Mouse (Mus musculus) fibroblast of lung, adult 2 months (primary cell): ENCODE results near the gene Polk.
A peak's percentile ranks its signal among the peaks of the same experiment; 100 is the strongest.

Source experiments
- DNase-seq: peaks from one replicate; pipeline ENCODE4 v3.0.0-alpha.2; 2011; ENCODE audit warnings: low read depth

Gene Polk

DNA sequence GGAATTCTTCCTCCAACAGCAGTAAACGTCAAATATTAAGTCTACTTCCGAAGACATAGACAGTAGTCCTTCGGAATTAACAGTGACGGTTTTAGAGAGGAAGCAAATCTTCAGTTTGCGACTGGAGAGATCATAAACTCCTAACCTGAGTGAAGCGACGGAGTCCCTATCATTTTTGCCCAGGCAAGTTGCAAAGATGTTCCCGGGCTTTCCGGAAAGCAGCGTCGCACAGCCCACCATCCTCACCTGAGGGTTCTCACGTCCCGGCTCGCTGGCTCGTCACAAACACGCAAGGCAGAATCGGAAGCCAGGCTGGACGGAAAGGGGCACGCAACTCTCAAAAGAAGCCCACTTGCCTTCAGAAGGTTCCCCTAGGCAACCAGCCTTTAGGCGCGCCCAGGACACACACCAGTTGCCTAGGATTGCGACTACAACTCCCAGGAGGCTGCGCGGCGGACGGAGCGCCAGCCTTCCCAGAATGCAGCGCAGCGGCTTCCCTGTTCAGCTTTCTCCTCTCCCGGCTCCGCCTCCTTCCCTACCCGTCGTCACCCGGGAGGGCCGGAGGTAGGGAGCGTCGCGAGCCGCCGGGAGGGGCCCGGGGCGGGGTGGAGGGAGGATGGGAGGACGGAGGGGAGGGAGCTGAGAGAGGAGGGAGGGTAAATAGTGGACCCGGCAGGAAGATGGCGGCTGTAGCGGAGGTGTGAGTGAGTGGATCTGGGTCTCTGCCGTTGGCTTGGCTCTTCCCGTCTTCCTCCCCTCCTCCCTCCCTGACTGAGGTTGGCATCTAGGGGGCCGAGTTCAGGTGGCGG is at the start of gene Polk, which contains the start of gene Col4a3bp:
Gene Polk, minus strand, starts transcription at position 499 of the 809 bp plus-strand sequence.
Gene Col4a3bp, plus strand, starts transcription at position 538 of the 809 bp plus-strand sequence.
- peak; percentile 97 for DNase-seq

DNA sequence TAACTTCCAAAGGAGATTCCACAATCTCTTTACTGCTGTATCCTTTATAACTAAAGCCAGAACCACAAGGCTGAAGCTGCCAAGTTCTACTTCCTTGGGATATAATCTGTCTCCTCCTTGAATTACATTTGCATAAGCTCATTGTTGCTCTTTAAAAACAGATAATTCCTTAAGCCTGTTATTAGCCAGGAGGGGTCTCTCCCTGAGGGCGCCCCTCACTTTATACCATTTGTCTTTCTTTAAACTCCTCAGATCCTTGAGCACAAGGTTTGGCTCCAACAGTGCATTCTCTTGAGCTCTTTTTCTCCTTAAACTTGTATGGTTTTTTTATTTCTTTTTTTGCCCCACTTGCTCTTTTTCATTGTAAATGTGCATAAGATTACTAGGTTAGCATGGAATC is 46.3 kb upstream of the Polk start:
- DNase-seq = no peak

DNA sequence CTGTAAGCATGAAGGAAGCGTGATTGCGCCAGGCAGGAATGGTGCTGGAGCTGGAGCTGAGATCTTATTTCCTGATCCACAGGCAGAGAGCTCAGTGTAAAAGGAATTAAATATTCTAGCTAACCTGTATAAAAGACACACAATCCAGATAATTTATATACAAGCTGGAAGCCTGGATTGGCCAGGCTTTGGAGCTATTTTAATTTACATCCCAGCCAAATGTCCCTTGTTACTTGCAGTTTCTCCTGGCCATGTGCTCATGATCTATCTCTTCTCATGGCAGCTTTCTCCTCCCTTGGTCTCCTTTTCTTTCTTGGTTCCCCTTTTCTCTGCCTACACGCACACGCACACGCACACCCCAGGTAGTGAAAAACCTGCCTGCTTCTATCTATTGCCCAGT is 44.2 kb upstream of the Polk start:
- DNase-seq = no peak

DNA sequence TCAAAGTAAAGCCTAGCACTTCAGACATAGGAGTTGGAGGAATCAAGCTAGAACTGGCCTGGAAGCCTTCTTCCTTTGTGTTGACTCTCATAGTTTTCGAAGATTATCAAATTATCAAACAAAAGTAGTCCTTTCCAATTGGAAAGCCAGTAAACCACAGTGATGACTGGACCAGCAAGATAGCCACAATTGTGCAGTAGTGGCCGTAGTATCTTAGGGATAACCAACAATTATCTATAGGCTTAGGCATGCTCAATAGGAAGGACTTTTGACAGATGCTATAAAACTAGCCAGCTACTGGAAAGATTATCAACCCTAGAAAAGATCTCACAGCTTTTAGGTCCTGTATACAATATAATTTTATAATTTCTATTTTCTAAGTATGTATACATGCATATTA is 41.8 kb upstream of the Polk start:
- DNase-seq = no peak

DNA sequence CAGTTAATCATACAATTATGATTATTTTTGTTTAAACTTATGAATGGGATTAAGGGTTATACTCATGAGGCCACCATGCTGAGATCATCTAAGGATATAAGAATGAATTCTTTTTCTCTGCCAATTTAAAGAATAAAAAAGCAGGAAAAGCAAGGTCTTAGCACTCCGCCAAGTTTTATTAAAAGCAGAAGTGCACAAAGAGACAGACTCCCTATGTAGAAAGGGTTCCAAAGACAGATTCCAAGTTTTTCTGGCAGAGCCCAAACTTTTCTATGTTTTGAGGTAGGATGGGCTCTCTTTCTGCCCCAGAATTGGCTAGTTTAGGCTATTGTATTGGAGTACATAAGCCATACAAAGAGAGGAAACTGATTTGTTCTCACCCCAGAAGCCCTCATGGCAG is 37.6 kb upstream of the Polk start:
- DNase-seq = no peak

DNA sequence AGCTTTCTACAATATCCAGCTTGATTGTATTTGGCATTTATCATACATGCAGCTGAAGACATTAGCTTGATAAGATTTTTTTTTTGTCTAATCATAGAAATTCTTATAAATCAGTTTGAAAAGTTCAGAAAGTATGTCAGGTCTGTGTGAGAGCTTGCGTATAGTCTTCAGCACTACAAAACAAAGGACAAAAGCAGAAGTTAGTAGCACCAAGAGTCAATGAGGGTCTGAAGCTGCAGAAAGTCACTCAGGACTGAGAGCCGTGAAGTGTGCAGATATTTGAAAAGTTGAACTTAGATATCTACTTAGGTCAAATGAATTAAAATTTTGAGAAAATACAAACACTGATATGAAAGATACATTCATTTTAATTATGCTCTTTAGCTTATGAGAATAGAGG is 36.7 kb upstream of the Polk start:
- DNase-seq = no peak

DNA sequence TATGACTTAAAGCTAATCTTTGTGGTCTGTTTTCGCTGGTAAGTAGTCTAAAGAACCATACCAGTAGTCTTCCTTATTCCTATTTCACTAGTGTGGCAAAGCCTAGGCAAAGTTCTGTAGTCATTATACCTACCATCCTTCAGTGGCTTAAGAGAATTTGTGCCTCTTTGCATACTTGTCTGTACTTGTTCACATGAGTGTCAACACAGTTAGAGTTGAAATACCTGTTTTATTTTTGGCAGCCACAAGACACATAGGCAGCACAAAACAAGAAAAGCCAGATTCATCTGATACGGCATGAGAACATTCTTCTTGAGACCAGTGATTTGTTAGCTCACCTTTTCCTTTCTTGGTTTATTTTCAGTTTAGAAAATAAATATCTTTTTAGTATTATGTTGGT is 31.8 kb upstream of the Polk start:
- no peak for DNase-seq

DNA sequence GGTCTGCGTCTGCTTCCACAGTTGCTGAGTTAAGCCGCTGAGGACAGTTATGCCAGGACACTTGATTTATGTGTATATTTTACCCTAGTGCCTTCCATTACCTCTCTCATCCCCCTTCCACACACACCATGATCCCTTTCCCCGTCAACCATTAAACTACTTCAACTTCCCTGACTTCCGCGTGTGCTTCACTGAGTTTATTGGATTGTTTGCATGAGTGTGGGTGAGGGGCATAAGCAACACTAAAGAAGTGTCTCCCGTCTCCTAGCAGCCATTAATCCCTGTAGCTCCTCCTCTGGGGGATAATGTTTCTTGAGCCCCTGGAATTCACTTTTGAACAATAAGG is 28.6 kb upstream of the Polk start:
- no peak for DNase-seq

DNA sequence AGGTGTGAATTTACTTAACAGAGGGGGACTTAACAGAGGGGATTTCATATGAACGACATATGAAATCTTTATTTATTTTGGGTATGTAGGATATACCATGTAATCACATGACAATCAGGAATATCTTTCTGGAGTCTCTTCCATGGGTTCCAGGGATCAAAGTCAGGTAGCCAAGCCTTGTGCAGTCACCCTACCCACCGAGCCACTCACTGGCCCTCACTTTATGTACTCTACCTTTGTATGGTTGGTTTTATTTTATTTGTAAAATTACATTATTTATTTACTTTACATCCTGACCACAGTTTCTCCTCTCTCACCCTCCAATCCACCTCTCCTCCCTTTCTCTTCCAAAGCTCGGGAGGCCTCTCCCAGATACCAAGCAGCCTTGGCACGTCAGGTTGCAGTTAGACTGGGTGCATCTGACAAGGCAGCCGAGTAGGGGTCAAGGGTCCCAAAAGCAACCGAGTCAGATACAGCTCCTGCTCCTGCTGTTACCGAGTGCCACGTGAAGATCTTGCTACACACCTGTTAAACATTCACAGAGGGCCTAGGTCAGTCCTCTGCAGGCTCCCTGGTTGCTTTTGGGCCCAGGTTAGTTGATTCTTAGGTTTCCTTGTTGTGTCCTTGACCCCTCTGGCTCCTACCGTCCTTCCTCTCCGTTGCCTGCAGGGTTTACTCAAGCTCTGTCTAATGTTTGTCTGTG is 28.1 kb upstream of the Polk start:
- no peak for DNase-seq

DNA sequence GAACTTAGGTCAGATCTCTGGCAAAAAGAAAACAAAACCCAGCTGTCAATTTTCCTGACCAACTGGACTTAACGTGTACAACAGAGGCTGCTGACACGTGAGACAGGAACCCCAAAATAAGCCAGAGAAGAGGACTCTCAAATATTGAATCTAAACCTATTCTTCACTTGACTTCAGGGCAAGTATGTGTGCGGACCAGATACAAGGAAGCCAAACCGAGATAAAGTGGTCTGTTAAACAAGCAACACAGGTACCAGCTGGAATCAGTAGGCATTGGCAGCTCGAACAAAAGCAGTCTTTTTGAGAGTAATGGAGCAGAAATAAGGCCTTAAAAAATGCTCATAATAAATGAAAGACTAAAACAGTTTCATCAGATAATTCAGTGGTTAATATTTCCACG is 25.6 kb upstream of the Polk start:
- DNase-seq = no peak

DNA sequence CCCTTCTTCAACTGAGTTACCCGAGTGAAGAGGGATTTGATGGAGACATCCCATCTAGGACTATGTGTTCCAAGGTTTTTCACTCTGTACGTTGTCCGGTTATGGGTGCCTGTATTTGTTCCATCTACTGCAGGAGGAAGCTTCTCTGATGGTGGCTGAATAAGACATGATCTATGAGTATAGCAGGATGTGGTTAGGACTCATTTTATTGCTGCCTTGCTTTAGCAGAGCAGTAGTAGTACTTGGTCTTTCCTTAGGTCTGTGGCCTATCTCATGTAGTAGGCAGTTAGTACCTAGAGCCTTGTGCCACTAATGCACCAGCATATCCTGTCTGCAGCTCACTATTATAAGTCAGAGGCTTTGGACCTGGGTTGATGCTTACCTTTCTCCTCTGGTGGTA is 12.7 kb upstream of the Polk start:
- no peak for DNase-seq

DNA sequence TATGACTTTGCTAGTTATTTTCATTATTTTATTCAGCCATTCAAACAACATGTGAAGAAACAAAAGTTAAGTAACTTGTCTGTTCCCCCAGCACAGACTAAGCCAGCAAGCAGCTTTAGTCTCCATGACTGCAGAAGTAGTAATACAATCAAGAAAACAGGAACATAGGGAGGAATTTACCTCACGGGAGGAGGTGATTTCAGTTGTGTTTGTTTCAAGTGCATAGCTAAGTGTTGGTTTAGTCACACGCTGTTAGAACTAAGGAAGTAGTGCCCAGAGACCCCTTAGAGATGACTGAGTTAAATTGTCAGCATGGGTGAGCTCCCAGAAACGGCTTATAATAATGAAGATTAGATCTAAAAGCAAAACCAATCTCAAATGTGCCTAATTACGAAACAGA is 5.6 kb upstream of the Polk start:
- DNase-seq = no peak

DNA sequence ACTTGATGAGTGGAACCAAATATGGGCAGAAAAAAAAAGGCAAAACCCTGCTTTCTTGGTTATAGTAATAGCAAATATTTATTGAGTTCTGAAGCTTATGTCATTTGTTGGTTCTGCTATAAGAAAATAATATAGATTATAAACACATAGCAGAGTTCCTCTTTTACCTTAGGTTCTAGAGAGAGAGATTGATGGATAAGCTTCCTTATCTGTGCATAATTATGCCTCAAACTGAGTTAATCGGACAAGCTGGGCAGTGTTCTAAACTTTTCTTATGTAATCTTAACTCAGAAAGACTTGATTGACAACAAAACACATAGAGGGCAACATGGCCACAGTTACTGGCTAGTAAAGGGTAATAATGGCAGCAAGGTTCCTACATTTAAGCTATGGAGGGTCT is 4.9 kb upstream of the Polk start:
- DNase-seq = no peak

DNA sequence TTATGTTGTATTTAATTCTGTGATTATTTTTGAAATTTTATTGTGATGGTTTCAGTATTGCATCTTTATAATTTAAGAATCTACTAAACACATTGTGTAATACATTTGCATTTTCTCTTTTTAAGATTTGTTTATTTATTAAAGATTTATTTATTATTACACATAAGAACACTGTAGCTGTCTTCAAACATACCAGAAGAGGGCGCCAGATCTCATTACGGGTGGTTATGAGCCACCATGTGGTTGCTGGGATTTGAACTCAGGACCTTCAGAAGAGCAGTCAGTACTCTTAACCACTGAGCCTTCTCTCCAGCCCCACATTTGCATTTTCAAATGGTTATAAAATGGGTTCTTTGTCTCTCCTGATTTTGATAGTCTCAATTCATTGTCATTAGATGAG is 2.1 kb upstream of the Polk start:
- DNase-seq = no peak

DNA sequence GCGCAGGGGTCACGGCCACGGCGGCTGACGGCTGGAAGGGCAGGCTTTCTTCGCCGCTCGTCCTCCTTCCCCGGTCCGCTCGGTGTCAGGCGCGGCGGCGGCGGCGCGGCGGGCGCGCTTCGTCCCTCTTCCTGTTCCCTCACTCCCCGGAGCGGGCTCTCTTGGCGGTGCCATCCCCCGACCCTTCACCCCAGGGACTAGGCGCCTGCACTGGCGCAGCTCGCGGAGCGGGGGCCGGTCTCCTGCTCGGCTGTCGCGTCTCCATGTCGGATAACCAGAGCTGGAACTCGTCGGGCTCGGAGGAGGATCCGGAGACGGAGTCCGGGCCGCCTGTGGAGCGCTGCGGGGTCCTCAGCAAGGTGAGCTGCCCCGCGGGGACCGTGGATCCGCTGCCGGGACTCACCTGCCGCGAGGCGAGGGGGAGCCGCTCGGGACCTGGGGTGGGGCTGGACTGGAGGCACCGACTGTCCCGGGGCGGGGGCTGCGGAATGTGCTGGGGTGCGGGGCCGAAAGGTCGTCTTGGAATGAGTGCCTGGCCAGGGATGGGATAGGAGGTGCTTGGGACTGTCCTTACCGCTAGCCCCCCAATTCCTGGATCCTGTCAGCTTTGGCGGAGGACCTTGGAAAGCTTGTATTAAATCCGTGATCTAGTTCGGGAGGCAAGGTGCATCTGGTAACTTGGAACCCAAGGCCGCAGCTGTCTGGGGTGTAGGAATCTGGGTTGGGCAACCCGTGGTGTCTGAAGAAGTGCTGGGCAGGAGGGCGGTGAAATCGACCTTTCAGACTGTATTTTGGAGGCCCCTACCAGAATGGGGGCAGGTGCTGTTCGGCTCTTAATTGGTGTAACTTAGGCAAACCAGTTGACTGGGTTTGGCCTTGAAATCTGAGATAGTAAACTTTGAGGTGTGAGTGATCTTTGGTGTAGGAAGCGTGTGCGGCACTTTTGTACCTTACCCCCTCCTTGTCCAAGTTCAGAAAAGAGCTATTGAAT is 817 bp upstream of the Polk start:
- no peak for DNase-seq

DNA sequence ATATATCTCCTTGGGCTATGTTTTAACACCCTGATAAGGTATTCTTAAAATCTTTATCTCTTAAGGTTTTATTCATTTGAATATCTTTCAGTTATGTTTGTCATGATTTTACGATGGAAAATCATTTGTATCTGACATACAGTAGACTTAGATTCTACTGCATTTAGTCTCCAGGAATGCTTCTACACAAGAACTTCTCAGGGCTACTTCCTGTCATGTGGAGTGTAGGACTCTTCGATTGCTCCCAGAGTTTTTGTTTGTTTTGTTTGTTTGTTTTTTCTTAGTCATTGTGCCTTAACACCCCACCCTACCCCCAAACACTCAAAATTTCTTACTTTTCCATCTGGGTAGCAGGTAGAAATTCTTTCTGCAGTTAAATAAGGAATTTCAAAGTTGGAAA is 998 bp downstream of the Polk start:
- DNase-seq = no peak

DNA sequence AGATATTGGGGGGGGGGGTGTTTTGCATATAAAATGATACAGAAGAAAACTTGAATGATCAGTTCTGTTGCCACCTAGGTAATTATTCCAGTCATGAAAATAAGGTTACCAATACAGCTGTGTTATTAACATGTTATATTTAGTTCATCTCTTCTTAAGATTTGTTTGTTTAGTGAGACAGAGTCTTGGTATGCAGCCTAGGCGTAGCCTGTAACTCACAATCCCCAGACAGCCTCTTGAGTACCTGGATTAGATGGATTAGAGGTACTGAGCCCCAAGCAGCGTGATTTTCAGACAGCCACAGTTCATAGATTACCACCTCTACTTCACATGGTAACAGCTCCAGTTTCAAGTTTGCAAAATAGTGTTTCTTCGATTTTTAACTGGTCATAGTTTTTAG is 4.3 kb downstream of the Polk start:
- no peak for DNase-seq

DNA sequence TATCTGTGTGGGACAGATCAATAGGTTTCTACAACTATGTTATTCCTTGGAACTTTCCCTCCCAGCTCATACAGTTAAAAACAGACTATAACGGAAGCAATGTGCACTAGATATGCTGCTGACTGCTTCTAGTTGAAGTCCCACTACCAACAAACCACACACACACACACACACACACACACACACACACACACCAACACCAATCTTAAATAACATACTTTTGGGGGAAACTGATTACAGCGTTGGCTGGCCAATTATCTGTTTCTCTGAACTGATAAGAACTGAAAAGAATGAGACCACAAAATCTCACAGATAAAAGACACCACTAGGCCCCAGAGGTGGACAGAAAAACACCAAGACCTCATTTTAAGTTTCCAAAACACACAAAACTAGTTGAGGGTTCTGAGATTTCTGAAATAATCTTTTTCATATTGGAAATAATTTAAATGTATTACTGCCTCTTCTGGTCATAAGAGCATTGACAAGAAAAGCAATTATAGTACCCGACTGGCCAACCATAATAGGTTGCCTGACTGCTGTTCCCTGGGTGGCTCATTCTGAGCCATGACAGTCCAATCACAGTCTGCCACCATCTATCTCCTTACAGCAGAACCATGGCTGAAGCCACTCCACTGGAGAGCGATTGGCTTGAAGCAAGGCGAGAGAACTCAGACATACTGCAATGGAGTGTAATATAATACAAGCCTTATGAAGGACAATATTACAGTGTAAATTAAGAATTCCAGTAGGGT is 5.4 kb downstream of the Polk start:
- DNase-seq = no peak

DNA sequence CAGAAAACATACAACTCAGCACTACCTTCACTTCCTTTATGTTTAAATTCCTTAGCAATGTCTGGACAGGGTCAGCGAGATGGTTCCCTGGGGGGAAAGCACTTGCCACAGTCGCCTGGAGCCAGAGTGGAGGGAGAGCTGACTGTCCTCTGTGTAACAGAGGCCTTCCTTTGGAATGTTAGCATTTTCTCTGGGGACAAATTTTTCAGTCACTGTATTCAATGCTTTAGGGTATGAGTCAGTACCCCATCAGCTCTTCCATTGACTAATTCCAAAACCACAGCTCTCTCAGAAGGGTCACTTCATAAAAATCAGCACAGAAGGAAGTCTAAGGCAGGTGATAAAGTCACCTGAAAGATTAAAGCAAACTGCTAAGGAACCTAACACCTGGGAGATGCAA is 8.6 kb downstream of the Polk start:
- DNase-seq = no peak

DNA sequence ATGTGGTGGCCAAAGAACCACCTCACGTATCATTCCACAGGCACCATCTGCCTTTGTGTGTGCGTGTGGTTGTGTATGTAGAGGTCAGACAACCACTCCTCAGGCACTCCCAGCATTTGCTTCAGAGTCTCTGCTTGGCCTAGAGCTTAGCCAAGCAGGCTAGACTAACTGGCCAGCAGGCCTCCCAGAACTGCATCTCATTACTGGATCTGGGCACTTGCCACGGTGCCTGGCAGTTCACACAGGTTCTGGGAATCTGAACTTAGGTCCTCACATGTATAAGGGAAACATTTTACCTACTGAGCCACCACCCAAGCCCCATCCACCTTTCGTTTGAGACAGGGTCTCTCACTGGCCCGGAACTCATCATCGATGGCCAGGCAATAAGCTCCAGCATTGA is 10.2 kb downstream of the Polk start:
- peak; percentile 58 for DNase-seq

DNA sequence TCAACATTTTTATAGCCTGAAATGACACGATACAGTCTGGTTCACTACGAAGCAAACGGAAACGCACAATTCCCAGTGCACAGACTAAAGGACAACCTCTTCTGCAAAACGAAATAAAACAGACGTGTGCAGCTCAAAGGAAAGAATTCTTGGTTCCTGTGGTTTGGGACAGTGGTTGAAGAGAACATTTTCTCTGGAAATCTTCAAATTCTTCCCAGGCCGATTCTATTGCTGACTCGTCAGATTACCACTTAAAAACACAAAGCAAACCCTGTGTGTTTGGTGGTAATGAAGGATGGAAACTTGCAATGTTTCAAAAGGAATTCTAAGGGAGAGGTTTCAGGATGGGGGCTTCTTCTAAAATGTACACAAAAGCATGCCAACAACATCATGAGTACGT is 12.3 kb downstream of the Polk start:
- no peak for DNase-seq

DNA sequence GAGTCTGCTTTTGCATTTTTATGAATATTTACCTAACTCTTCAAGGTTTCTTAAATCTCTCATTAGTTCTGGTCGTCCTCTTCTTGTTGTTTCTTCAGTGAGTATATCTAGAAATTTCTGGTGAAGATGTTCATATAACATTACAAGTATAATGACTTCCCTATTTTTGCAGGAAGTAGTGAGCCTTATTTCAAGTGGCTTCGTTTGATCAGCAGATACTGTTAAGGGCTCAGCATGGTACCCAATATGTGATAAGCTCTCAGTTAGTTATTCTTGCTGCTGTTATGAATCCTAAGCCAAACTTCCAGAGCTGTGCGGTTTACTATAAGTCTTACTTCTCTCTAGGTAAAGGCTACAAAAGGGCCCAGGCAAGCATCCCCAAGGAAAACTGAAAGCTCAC is 12.8 kb downstream of the Polk start:
- no peak for DNase-seq
